Mouse (Mus musculus): ENCODE measurements around the gene Gm17482. TPM values are rescaled to one million over a fixed set of nuclear protein-coding genes. Genes with fewer than 3 reads are reported as not detected.

The Gm17482 gene
- polyA plus RNA-seq, 1 experiment: not detected

DNA sequence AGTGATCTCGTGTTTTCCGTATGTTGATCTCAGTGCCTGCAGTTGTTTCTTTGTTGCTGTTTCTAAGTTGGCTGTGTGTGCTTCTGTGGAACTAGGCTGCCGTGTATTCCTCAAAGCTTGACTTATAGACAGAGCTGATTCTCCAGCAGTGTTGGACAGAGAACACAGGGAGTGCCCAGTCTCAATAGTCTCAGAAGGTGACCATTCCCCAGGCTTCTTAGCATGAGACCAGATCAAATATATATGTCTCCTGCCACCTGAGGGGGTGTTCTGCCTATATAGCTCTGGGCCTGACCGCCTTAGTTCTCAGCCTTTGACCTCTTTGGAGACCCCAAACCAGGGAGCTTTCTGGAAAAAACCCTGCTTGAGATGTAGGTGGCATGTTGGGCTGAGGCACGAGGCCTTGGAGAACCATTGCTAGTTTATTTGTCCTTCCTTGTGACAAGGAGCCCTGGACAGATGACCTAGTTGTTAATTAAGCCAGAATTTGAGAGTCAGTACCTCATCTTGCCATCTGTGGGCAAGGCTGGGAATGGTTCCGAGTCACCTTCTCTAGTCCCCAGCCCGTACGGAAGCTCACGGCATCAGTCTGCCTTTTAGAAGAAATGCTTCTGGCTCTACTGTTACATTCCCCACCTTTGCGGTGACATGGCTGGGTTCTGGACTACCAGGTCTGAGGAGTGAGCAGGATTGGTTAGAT is 48.1 kb downstream of the Gm17482 start:
- no peak for TF ChIP-seq POLR2A (IDR thresholded peaks at IDR 0.05; ENCODE audit: control insufficient read depth, low read depth, low read length)
- TF ChIP-seq CTCF (IDR thresholded peaks at IDR 0.05; ENCODE audit: control insufficient read depth, insufficient read depth, insufficient replicate concordance, low read depth, low read length): no peak
- Histone ChIP-seq H3K27me3 (ENCODE audit: control insufficient read depth, insufficient read depth, low read length) (no peaks in the 10 kb centered on the region), H3K4me3 (ENCODE audit: control insufficient read depth, low read depth, low read length) (no peak overlapping the region), H3K27ac (ENCODE audit: control insufficient read depth, insufficient read depth, low read depth, low read length) (no peak overlapping the region), H3K4me1 (ENCODE audit: control insufficient read depth, insufficient read depth, low read length) (no peaks in the 10 kb centered on the region), H3K36me3 (ENCODE audit: control insufficient read depth, insufficient read depth, low read length) (no peaks in the 10 kb centered on the region)

DNA sequence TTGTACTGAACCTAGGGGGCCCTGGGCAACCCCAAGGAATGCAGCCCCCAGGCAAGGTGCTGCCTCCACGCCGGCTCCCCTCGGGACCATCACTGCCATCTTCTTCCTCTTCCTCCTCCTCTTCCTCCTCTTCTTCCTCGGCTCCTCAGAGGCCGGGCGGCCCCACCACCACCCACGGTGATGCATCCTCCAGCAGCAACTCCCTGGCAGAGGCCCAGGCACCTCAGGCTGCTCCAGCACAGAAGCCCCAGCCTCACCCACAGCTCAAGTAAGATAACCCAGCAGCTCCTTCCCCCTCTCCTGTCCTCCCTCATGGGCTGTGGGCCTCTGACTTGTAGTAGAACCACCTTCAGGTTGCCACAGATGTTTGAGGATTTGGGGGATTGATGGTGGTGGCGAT is 50.9 kb downstream of the Gm17482 start:
- H3K27me3 ChIP-seq (ENCODE audit: control insufficient read depth, insufficient read depth, low read length): no peaks in the 10 kb centered on the region
- TF ChIP-seq POLR2A (IDR thresholded peaks at IDR 0.05; ENCODE audit: control insufficient read depth, low read depth, low read length): no peak
- TF ChIP-seq CTCF (IDR thresholded peaks at IDR 0.05; ENCODE audit: control insufficient read depth, insufficient read depth, insufficient replicate concordance, low read depth, low read length): no peak
- no peak overlapping the region for H3K27ac ChIP-seq (ENCODE audit: control insufficient read depth, insufficient read depth, low read depth, low read length)
- H3K4me3 ChIP-seq (ENCODE audit: control insufficient read depth, low read depth, low read length): no peak overlapping the region
- no peaks in the 10 kb centered on the region for H3K4me1 ChIP-seq (ENCODE audit: control insufficient read depth, insufficient read depth, low read length)
- H3K36me3 ChIP-seq (ENCODE audit: control insufficient read depth, insufficient read depth, low read length): no peaks in the 10 kb centered on the region

DNA sequence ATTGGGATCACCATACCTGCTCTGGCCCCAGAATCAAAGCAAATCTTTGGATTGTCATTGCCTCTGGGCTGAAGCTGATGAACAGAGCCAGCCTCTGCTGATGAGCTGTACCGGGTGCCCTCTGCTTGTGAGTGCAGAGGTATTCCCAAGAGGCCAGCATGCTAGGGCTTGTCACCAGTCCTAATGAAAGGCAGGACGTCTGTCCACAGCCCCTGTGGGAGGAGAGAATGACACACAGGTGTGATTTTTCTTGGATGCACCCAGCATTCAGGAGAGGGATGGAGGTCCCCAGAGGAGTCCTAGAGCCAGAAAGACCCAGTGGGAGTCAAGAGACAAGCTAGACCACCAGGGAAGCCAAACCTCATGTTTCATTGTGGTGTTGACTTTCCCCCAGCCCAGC is 52.5 kb downstream of the Gm17482 start:
- Histone ChIP-seq H3K27ac (ENCODE audit: control insufficient read depth, insufficient read depth, low read depth, low read length) (no peak overlapping the region), H3K27me3 (ENCODE audit: control insufficient read depth, insufficient read depth, low read length) (no peaks in the 10 kb centered on the region), H3K4me1 (ENCODE audit: control insufficient read depth, insufficient read depth, low read length) (no peaks in the 10 kb centered on the region), H3K4me3 (ENCODE audit: control insufficient read depth, low read depth, low read length) (no peak overlapping the region), H3K36me3 (ENCODE audit: control insufficient read depth, insufficient read depth, low read length) (no peaks in the 10 kb centered on the region)
- TF ChIP-seq CTCF (IDR thresholded peaks at IDR 0.05; ENCODE audit: control insufficient read depth, insufficient read depth, insufficient replicate concordance, low read depth, low read length) (no peak), POLR2A (IDR thresholded peaks at IDR 0.05; ENCODE audit: control insufficient read depth, low read depth, low read length) (no peak)

DNA sequence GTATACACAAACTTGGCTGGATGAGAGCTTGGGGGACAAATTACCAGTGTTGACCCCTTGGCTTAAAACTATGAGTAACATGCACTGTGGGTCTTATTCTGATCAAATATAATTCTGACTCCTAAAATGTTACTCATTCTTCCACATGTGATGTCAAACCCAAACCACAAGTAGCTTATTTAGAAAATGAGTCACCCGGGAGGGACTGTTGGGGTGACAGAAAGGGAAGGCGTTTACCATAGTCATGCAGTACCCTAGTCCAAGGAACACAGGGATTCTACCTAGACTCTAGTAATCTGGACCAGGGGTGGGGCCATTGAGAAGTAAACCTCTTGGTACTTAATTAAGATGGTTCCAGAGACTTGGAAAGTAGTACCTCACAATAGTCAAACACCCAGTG is 57.0 kb downstream of the Gm17482 start:
- Histone ChIP-seq H3K27ac (ENCODE audit: control insufficient read depth, insufficient read depth, low read depth, low read length) (no peak overlapping the region), H3K27me3 (ENCODE audit: control insufficient read depth, insufficient read depth, low read length) (no peaks in the 10 kb centered on the region), H3K36me3 (ENCODE audit: control insufficient read depth, insufficient read depth, low read length) (no peaks in the 10 kb centered on the region), H3K4me1 (ENCODE audit: control insufficient read depth, insufficient read depth, low read length) (no peaks in the 10 kb centered on the region), H3K4me3 (ENCODE audit: control insufficient read depth, low read depth, low read length) (no peak overlapping the region)
- TF ChIP-seq POLR2A (IDR thresholded peaks at IDR 0.05; ENCODE audit: control insufficient read depth, low read depth, low read length): no peak
- no peak for TF ChIP-seq CTCF (IDR thresholded peaks at IDR 0.05; ENCODE audit: control insufficient read depth, insufficient read depth, insufficient replicate concordance, low read depth, low read length)

DNA sequence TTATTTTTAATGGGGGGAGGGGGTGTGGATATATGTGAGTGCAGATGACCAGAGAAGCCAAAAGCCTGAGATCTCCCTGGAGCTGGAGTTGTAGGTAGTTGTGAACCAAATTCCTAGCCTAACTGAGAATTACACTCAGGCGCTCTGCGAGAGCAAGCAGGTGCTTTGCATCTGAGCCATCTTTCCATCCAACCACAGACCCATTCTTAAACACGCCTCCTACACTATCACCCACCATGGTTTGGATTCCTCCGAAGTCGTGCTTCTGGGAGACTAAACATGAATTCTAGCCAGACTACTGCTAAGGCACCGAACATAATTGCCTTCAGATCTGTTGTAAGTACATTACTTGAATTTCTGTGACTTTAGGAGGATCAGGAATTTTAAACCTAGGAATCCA is 59.3 kb downstream of the Gm17482 start:
- TF ChIP-seq POLR2A (IDR thresholded peaks at IDR 0.05; ENCODE audit: control insufficient read depth, low read depth, low read length) (no peak), CTCF (IDR thresholded peaks at IDR 0.05; ENCODE audit: control insufficient read depth, insufficient read depth, insufficient replicate concordance, low read depth, low read length) (no peak)
- no peaks in the 10 kb centered on the region for H3K4me1 ChIP-seq (ENCODE audit: control insufficient read depth, insufficient read depth, low read length)
- H3K27me3 ChIP-seq (ENCODE audit: control insufficient read depth, insufficient read depth, low read length): no peaks in the 10 kb centered on the region
- no peak overlapping the region for H3K4me3 ChIP-seq (ENCODE audit: control insufficient read depth, low read depth, low read length)
- H3K27ac ChIP-seq (ENCODE audit: control insufficient read depth, insufficient read depth, low read depth, low read length): no peak overlapping the region
- no peaks in the 10 kb centered on the region for H3K36me3 ChIP-seq (ENCODE audit: control insufficient read depth, insufficient read depth, low read length)

DNA sequence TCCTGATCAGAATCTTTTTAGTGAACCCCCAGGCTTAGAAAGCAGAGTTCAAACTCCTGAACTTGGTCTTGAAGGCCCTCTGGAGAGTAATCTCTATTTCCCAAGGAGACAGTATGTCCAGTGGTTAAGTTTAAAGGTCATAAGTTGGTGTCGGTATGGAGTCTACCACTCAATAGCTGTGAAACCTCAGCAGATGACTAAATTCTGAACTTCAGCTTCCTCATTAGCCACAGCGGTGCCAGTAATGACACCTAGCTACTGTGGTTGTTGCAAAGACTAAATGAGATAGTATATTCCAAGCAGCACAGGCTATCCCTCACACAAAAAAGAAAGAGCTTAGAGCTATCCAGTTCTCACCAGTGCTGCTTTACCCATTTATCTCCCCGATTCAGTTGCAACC is 61.1 kb downstream of the Gm17482 start:
- Histone ChIP-seq H3K27ac (ENCODE audit: control insufficient read depth, insufficient read depth, low read depth, low read length) (no peak overlapping the region), H3K4me3 (ENCODE audit: control insufficient read depth, low read depth, low read length) (no peak overlapping the region), H3K36me3 (ENCODE audit: control insufficient read depth, insufficient read depth, low read length) (no peaks in the 10 kb centered on the region), H3K4me1 (ENCODE audit: control insufficient read depth, insufficient read depth, low read length) (no peaks in the 10 kb centered on the region), H3K27me3 (ENCODE audit: control insufficient read depth, insufficient read depth, low read length) (no peaks in the 10 kb centered on the region)
- TF ChIP-seq POLR2A (IDR thresholded peaks at IDR 0.05; ENCODE audit: control insufficient read depth, low read depth, low read length) (no peak), CTCF (IDR thresholded peaks at IDR 0.05; ENCODE audit: control insufficient read depth, insufficient read depth, insufficient replicate concordance, low read depth, low read length) (no peak)

DNA sequence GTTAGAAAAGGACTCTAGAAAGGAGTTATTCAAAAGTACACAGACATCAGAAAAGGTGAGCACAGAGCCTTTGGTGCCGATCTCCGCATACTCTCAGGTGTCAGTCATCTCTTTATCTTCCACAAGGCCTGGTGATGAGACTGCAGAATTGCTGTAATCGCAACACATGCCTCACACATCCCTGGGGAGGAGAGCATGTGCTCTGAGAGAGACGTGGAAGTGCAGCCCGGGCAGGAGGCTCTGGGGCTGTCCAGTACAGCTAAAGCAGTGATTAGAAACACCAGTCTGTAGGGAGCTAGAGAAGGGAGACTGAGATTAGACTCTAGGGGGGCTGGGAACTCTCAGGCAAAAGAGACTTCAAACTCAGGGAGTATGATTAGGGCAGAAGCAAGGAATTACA is 63.4 kb downstream of the Gm17482 start:
- no peak for TF ChIP-seq POLR2A (IDR thresholded peaks at IDR 0.05; ENCODE audit: control insufficient read depth, low read depth, low read length)
- TF ChIP-seq CTCF (IDR thresholded peaks at IDR 0.05; ENCODE audit: control insufficient read depth, insufficient read depth, insufficient replicate concordance, low read depth, low read length): no peak
- H3K4me3 ChIP-seq (ENCODE audit: control insufficient read depth, low read depth, low read length): no peak overlapping the region
- H3K27me3 ChIP-seq (ENCODE audit: control insufficient read depth, insufficient read depth, low read length): no peaks in the 10 kb centered on the region
- no peaks in the 10 kb centered on the region for H3K4me1 ChIP-seq (ENCODE audit: control insufficient read depth, insufficient read depth, low read length)
- H3K27ac ChIP-seq (ENCODE audit: control insufficient read depth, insufficient read depth, low read depth, low read length): no peak overlapping the region
- H3K36me3 ChIP-seq (ENCODE audit: control insufficient read depth, insufficient read depth, low read length): no peaks in the 10 kb centered on the region

All from testis, adult 2 months (tissue).